Mouse (Mus musculus): ENCODE results near the gene Zbtb45.

DNA sequence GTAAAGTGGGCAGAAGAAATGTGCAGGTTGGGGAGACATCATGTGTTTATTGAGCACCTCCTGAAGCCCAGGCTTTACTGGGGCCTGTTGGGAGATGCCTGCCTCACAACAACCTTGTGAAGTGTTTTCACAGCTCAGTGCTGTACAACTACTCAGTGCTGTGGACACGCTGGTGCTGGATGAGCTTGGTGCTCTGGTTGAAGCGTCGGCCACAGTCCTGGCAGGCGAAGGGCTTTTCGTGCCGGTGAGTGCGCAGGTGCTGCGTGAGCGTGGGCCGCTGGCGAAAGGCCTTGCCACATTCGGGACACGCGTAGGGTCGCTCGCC, 33.2 kb upstream of the Zbtb45 start:
- TF ChIP-seq POLR2AphosphoS2 (IDR thresholded peaks at IDR 0.05; ENCODE audit: low read depth, low read length), result no peak
- no peak for TF ChIP-seq UBTF (IDR thresholded peaks at IDR 0.05; ENCODE audit: low read depth, low read length)
- TF ChIP-seq E2F4 (IDR thresholded peaks at IDR 0.05; ENCODE audit: insufficient replicate concordance, low read depth, low read length), result no peak
- no peak for TF ChIP-seq CTCF (conservative IDR thresholded peaks at IDR 0.05 in 1 of 2, IDR thresholded peaks at IDR 0.05 in 1 of 2; ENCODE audit: low read depth in 2 of 2, low read length in 2 of 2)
- TF ChIP-seq POLR2A (IDR thresholded peaks at IDR 0.05; ENCODE audit: low read depth, low read length), result no peak
- TF ChIP-seq JUN (IDR thresholded peaks at IDR 0.05; ENCODE audit: insufficient read depth, low read depth, low read length), result no peak
- no peak for TF ChIP-seq USF2 (conservative IDR thresholded peaks at IDR 0.05; ENCODE audit: low read depth, low read length)
- no peak for TF ChIP-seq MAX (IDR thresholded peaks at IDR 0.05; ENCODE audit: low read length)
- no peak for TF ChIP-seq ZC3H11A (IDR thresholded peaks at IDR 0.05; ENCODE audit: low read depth, low read length)

Data from CH12.LX (cell line).